Mouse (Mus musculus): ENCODE measurements around the gene Plekha5. TPM values are rescaled to one million over a fixed set of nuclear protein-coding genes. Genes with fewer than 3 reads are reported as not detected.

The Plekha5 gene
- polyA plus RNA-seq, 1 experiment = not detected

DNA sequence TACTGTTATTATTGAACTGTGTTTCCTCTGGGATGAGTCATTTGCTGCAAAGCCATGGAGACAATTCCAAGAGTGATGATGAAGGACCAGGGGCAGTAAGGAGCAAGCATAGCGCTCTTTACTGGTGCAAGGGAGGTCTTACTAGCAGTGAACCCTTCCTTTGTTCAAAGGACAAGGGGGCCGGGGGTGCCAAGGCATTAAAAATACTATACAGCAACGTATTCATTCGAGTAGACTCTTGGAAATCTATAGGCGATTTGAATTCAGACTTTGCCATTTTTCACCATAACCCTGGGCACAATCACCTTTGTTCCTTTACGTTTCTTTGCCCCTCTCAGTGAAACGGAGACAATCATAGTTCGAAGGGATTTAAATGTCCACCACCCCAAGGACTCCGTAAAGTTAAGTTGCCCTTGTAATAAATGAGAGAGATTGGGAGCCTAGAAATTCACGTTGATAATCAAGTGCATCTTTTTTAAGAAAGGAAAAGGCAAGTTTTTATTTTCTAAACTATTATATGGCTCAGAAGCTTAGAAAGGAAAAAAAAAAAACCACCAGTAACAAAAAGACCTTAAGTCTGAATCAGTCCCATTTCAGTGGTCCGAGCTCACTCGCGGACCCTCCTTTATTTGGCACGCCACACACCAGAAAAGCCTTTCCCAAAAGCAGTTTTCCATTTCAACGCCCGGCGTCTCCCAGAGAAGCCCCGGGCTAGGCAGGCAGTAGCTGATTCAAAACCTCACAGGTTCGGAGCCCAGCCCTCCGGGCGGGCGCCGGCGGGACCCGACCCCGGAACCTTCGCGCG, 611 bp upstream of the Plekha5 start:
- TF ChIP-seq CTCF (IDR thresholded peaks at IDR 0.05; ENCODE audit: insufficient read depth, low read depth, low read length) (no peak), POLR2A (IDR thresholded peaks at IDR 0.05; ENCODE audit: insufficient read depth, low read depth, low read length) (no peak; the same call in 1 of the 2 replicates)
- Histone ChIP-seq H3K27ac (ENCODE audit: insufficient read depth, low read depth, low read length) (no peak overlapping the region), H3K4me3 (ENCODE audit: insufficient read depth, low read depth, low read length) (peak overlapping the region; percentile 99), H3K4me1 (ENCODE audit: control insufficient read depth, insufficient read depth, low read length) (peaks cover 4% of the 10 kb centered on the region; the same call in 1 of the 2 replicates)
- WGBS = 11% methylated on average over 29 of the region's 29 CpGs

- H3K4me1 ChIP-seq (ENCODE audit: control insufficient read depth, insufficient read depth, low read length) = peaks cover 9% of the 10 kb centered on the region
- WGBS = under 1% methylated on average over 70 of the region's 72 CpGs
- TF ChIP-seq CTCF (IDR thresholded peaks at IDR 0.05; ENCODE audit: insufficient read depth, low read depth, low read length) (no peak), POLR2A (IDR thresholded peaks at IDR 0.05; ENCODE audit: insufficient read depth, low read depth, low read length) (0 out of 2 replicates have a peak, but pooled peaks have one; percentile 5)
- H3K27ac ChIP-seq (ENCODE audit: insufficient read depth, low read depth, low read length) = peak overlapping the region; percentile 91
- H3K4me3 ChIP-seq (ENCODE audit: insufficient read depth, low read depth, low read length) = peak overlapping the region; percentile 99
Observed at GRCm38 (mm10) chr6:140424201-140424990, 542 bp downstream of the Plekha5 start.

GRCm38 (mm10) chr6:140424991-140425361, 1.1 kb downstream of the Plekha5 start:
- H3K4me3 ChIP-seq (ENCODE audit: insufficient read depth, low read depth, low read length) = peak overlapping the region; percentile 99
- peak overlapping the region; percentile 91 for H3K27ac ChIP-seq (ENCODE audit: insufficient read depth, low read depth, low read length)
- no peak for TF ChIP-seq POLR2A (IDR thresholded peaks at IDR 0.05; ENCODE audit: insufficient read depth, low read depth, low read length)
- TF ChIP-seq CTCF (IDR thresholded peaks at IDR 0.05; ENCODE audit: insufficient read depth, low read depth, low read length) = no peak
- peaks cover 9% of the 10 kb centered on the region for H3K4me1 ChIP-seq (ENCODE audit: control insufficient read depth, insufficient read depth, low read length)
- under 1% methylated on average over 17 of the region's 17 CpGs for WGBS

GRCm38 (mm10) chr6:140429236-140429635, 5.4 kb downstream of the Plekha5 start:
- WGBS = 83% methylated on average over 8 of the region's 8 CpGs
- TF ChIP-seq CTCF (IDR thresholded peaks at IDR 0.05; ENCODE audit: insufficient read depth, low read depth, low read length) = no peak
- no peak for TF ChIP-seq POLR2A (IDR thresholded peaks at IDR 0.05; ENCODE audit: insufficient read depth, low read depth, low read length)

GRCm38 (mm10) chr6:140432363-140432762, 8.5 kb downstream of the Plekha5 start:
- Histone ChIP-seq H3K4me1 (ENCODE audit: control insufficient read depth, insufficient read depth, low read length) (peaks cover 10% of the 10 kb centered on the region), H3K4me3 (ENCODE audit: insufficient read depth, low read depth, low read length) (no peak overlapping the region), H3K27ac (ENCODE audit: insufficient read depth, low read depth, low read length) (no peak overlapping the region)
- WGBS = 96% methylated on average over 9 of the region's 9 CpGs
- no peak for TF ChIP-seq CTCF (IDR thresholded peaks at IDR 0.05; ENCODE audit: insufficient read depth, low read depth, low read length)
- TF ChIP-seq POLR2A (IDR thresholded peaks at IDR 0.05; ENCODE audit: insufficient read depth, low read depth, low read length) = no peak

More at GRCm38 (mm10) chr6:140429236-140429635, 5.4 kb downstream of the Plekha5 start:
- H3K4me3 ChIP-seq (ENCODE audit: insufficient read depth, low read depth, low read length) = no peak overlapping the region
- peaks cover 7% of the 10 kb centered on the region for H3K4me1 ChIP-seq (ENCODE audit: control insufficient read depth, insufficient read depth, low read length)
- no peak overlapping the region for H3K27ac ChIP-seq (ENCODE audit: insufficient read depth, low read depth, low read length)

DNA sequence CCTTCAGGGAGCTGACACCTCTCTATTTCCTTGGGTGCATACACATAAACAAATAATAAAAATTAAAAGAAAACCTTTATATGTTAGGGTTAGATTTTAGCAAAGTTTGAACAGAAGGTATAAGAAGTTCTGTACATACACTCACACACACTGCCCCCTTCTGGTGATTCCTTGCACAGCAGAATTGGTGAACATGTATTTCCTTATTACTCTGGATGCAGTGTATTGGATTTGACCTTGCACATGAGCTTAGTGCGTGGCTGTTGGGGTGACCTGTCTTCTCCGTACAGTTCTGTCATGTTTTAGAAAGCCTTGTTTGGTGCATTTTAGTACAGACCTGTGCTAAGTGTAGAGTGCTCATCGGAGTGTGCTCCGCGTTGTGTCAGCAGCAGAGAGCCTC, 19.5 kb downstream of the Plekha5 start:
- H3K4me3 ChIP-seq (ENCODE audit: insufficient read depth, low read depth, low read length) = no peak overlapping the region
- TF ChIP-seq POLR2A (IDR thresholded peaks at IDR 0.05; ENCODE audit: insufficient read depth, low read depth, low read length) (no peak), CTCF (IDR thresholded peaks at IDR 0.05; ENCODE audit: insufficient read depth, low read depth, low read length) (no peak)
- H3K27ac ChIP-seq (ENCODE audit: insufficient read depth, low read depth, low read length) = no peak overlapping the region
- H3K4me1 ChIP-seq (ENCODE audit: control insufficient read depth, insufficient read depth, low read length) = peaks cover 16% of the 10 kb centered on the region
- WGBS = 85% methylated on average over 5 of the region's 5 CpGs

DNA sequence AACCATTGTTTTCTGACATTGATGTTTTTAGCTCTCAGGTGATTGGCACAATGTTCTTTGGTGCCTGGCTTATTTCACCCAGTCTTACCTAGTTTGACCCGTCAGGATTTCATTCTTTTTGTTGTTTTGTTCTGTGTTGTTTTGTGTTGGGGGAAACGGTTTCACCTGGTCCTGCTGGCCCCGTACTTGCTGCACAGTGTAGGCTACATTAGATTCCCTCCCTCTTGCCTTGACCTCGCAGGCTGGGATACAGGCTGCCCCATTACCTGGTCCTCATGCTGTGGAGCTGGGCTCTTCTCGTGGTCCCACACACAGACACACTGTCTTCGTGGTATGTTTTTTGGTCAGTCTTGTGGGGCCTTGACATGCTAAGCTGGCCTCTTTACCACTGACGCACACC, 20.3 kb downstream of the Plekha5 start:
- no peak for TF ChIP-seq CTCF (IDR thresholded peaks at IDR 0.05; ENCODE audit: insufficient read depth, low read depth, low read length)
- TF ChIP-seq POLR2A (IDR thresholded peaks at IDR 0.05; ENCODE audit: insufficient read depth, low read depth, low read length) = no peak
- H3K27ac ChIP-seq (ENCODE audit: insufficient read depth, low read depth, low read length) = no peak overlapping the region
- WGBS = 77% methylated on average over 7 of the region's 7 CpGs

GRCm38 (mm10) chr6:140444855-140445465, 21.1 kb downstream of the Plekha5 start:
- peaks cover 15% of the 10 kb centered on the region for H3K4me1 ChIP-seq (ENCODE audit: control insufficient read depth, insufficient read depth, low read length)
- no peak overlapping the region for H3K27ac ChIP-seq (ENCODE audit: insufficient read depth, low read depth, low read length)
- WGBS = 47% methylated on average over 10 of the region's 10 CpGs
- H3K4me3 ChIP-seq (ENCODE audit: insufficient read depth, low read depth, low read length) = no peak overlapping the region
- TF ChIP-seq POLR2A (IDR thresholded peaks at IDR 0.05; ENCODE audit: insufficient read depth, low read depth, low read length) (no peak), CTCF (IDR thresholded peaks at IDR 0.05; ENCODE audit: insufficient read depth, low read depth, low read length) (no peak)

More for the DNA sequence above, 20.3 kb downstream of the Plekha5 start:
- Histone ChIP-seq H3K4me1 (ENCODE audit: control insufficient read depth, insufficient read depth, low read length) (peaks cover 15% of the 10 kb centered on the region), H3K4me3 (ENCODE audit: insufficient read depth, low read depth, low read length) (no peak overlapping the region)

Measured in olfactory bulb, adult 2 months (tissue).